ENCODE assay signal across 8 mouse cellular contexts in genomic region chr2:153600021-153600666, GRCm38 (mm10). TPM values are rescaled to one million over a fixed set of nuclear protein-coding genes. Genes with fewer than 3 reads are reported as not detected.
A peak's percentile ranks its signal among the peaks of the same experiment; 100 is the strongest.
DNase-seq lines count a peak whose midpoint lies in the region; ATAC-seq and TF ChIP-seq lines count a peak whose summit lies in the region.

No protein-coding gene starts in this region.

- no peak for DNase-seq in spleen, adult 2 months (ENCODE audit: low read depth in 1 of 2, low spot score in 2 of 2)
- DNase-seq in spleen, adult 18-20 months: no peak
- peak; percentile 62 to 70 for DNase-seq in cerebellum, postnatal 14 days
- peak; percentile 30 to 64 for DNase-seq in gastrocnemius, postnatal 4 days (ENCODE audit: low spot score in 2 of 2)
- DNase-seq in liver, embryonic 14.5 days (ENCODE audit: low read depth in 3 of 3, low spot score in 3 of 3): no peak

- ATAC-seq in intestine, embryonic 15.5 days: peak; percentile 75
- ATAC-seq in liver, embryonic 14.5 days (ENCODE audit: insufficient read depth): peak; percentile 55
- ATAC-seq in neural tube, embryonic 14.5 days (ENCODE audit: low read depth): peak; percentile 84
- no peak for ATAC-seq in activated CD4-positive, CD25-positive, alpha-beta regulatory T cell, adult 4 months

- H3K36me3 ChIP-seq in spleen, adult 2 months (ENCODE audit: control insufficient read depth, insufficient read depth, low read length): no peaks in the 10 kb centered on the region
- no peaks in the 10 kb centered on the region for H3K36me3 ChIP-seq in intestine, embryonic 15.5 days
- no peaks in the 10 kb centered on the region for H3K36me3 ChIP-seq in liver, embryonic 14.5 days (replicated peaks; ENCODE audit: control insufficient read depth, insufficient read depth, low read depth)
- H3K36me3 ChIP-seq in neural tube, embryonic 14.5 days (ENCODE audit: control insufficient read depth, insufficient read depth, low read length): no peaks in the 10 kb centered on the region

- peak; percentile 6; the same call in 1 of the 2 replicates for TF ChIP-seq CTCF in spleen, adult 2 months (IDR thresholded peaks at IDR 0.05; ENCODE audit: extremely low read depth, insufficient read depth, insufficient read length, insufficient replicate concordance)
- TF ChIP-seq CTCF in liver, embryonic 14.5 days (IDR thresholded peaks at IDR 0.05; ENCODE audit: low read depth): peak; percentile 83

- H3K4me2 ChIP-seq in intestine, embryonic 15.5 days (replicated peaks): no peak overlapping the region
- H3K4me2 ChIP-seq in liver, embryonic 14.5 days (ENCODE audit: low read depth): no peak overlapping the region
- no peak overlapping the region for H3K4me2 ChIP-seq in neural tube, embryonic 14.5 days (ENCODE audit: low read depth, low read length)

- TF ChIP-seq POLR2A in spleen, adult 2 months (IDR thresholded peaks at IDR 0.05; ENCODE audit: low read depth, low read length): no peak

- no peaks in the 10 kb centered on the region for H3K4me1 ChIP-seq in spleen, adult 2 months (ENCODE audit: control insufficient read depth, insufficient read depth, insufficient read length)
- peaks cover 4% of the 10 kb centered on the region for H3K4me1 ChIP-seq in intestine, embryonic 15.5 days (replicated peaks)
- peaks cover 9 to 12% of the 10 kb centered on the region in 2 experiments; a peak in 3 of 4 replicates for H3K4me1 ChIP-seq in liver, embryonic 14.5 days (replicated peaks; ENCODE audit: control insufficient read depth in 2 of 2, insufficient read depth in 2 of 2, low read length in 1 of 2)
- no peaks in the 10 kb centered on the region for H3K4me1 ChIP-seq in neural tube, embryonic 14.5 days (ENCODE audit: control insufficient read depth, insufficient read depth, low read length)

- no peak overlapping the region for H3K27ac ChIP-seq in spleen, adult 2 months (ENCODE audit: insufficient read depth, low read length)
- no peak overlapping the region for H3K27ac ChIP-seq in intestine, embryonic 15.5 days
- no peak overlapping the region for H3K27ac ChIP-seq in liver, embryonic 14.5 days
- H3K27ac ChIP-seq in neural tube, embryonic 14.5 days (ENCODE audit: low read depth, low read length): peak overlapping the region; percentile 23

- TF ChIP-seq EP300 in liver, embryonic 14.5 days (IDR thresholded peaks at IDR 0.05; ENCODE audit: low read depth): no peak

- H3K9ac ChIP-seq in intestine, embryonic 15.5 days: no peak overlapping the region
- H3K9ac ChIP-seq in liver, embryonic 14.5 days (replicated peaks): no peak overlapping the region; the same call in 1 of the 2 replicates
- H3K9ac ChIP-seq in neural tube, embryonic 14.5 days (replicated peaks; ENCODE audit: low read depth, low read length): no peak overlapping the region

- H3K27me3 ChIP-seq in spleen, adult 2 months (ENCODE audit: control insufficient read depth, insufficient read depth, low read length): no peaks in the 10 kb centered on the region
- no peaks in the 10 kb centered on the region for H3K27me3 ChIP-seq in intestine, embryonic 15.5 days (replicated peaks)
- H3K27me3 ChIP-seq in liver, embryonic 14.5 days (ENCODE audit: control insufficient read depth, insufficient read depth, low read length): no peaks in the 10 kb centered on the region
- no peaks in the 10 kb centered on the region for H3K27me3 ChIP-seq in neural tube, embryonic 14.5 days (ENCODE audit: control insufficient read depth, insufficient read depth, low read length)

- no peaks in the 10 kb centered on the region for H3K9me3 ChIP-seq in intestine, embryonic 15.5 days
- H3K9me3 ChIP-seq in liver, embryonic 14.5 days (ENCODE audit: control insufficient read depth, low read length): no peaks in the 10 kb centered on the region
- no peaks in the 10 kb centered on the region for H3K9me3 ChIP-seq in neural tube, embryonic 14.5 days (ENCODE audit: control insufficient read depth, low read length)

- no peak overlapping the region for H3K4me3 ChIP-seq in spleen, adult 2 months (ENCODE audit: extremely low read depth, insufficient read depth, insufficient read length)
- H3K4me3 ChIP-seq in intestine, embryonic 15.5 days (replicated peaks): no peak overlapping the region
- no peak overlapping the region for H3K4me3 ChIP-seq in liver, embryonic 14.5 days (ENCODE audit: insufficient read depth in 1 of 2, low read depth in 2 of 2, low read length in 2 of 2)
- H3K4me3 ChIP-seq in neural tube, embryonic 14.5 days (ENCODE audit: low read depth, low read length): no peak overlapping the region

- 78% methylated on average over 6 of the region's 6 CpGs for WGBS in spleen, adult 2 months
- WGBS in intestine, embryonic 15.5 days: 64% methylated on average over 6 of the region's 6 CpGs
- 65% methylated on average over 6 of the region's 6 CpGs for WGBS in liver, embryonic 14.5 days (ENCODE audit: insufficient replicate concordance)
- 50% methylated on average over 6 of the region's 6 CpGs for WGBS in neural tube, embryonic 14.5 days

RNA-seq across cellular contexts. Expression of gene Commd7, which starts 32.4 kb away (rescaled TPM):
- 13.2 and 15.3 TPM in 2 replicates for polyA plus RNA-seq in spleen, adult 2 months (2012; rRNA removed)
- total RNA-seq in gastrocnemius, postnatal 4 days (2021): 10 to 100 TPM; 27.2 to 27.7 TPM
- 81.2 and 82.1 TPM in 2 replicates for polyA plus RNA-seq in intestine, embryonic 15.5 days (2015; fragmentation: Nextera tagmentation; extraction: Ambion mirVana)
- 5.4 and 9.5 TPM in 2 replicates for polyA plus RNA-seq in liver, embryonic 14.5 days (2012; rRNA removed)
- 24.9 and 25.4 TPM in 2 replicates for polyA plus RNA-seq in liver, embryonic 14.5 days (2014; fragmentation: Nextera tagmentation; extraction: Ambion mirVana)
- polyA plus RNA-seq in neural tube, embryonic 14.5 days (2014; fragmentation: Nextera tagmentation; extraction: Ambion mirVana): 77.1 and 77.3 TPM in 2 replicates
- 100 to 1,000 TPM; 109 to 128 TPM for polyA plus RNA-seq in activated CD4-positive, CD25-positive, alpha-beta regulatory T cell, adult 4 months (2017; shearing (Covaris generic))

RNA-seq across cellular contexts. Expression of gene Dnmt3b, which starts 49.1 kb away (rescaled TPM):
- 2.4 and 2.9 TPM in 2 replicates for polyA plus RNA-seq in spleen, adult 2 months (2012; rRNA removed)
- total RNA-seq in gastrocnemius, postnatal 4 days (2021): 1 to 10 TPM; 3.5 to 3.8 TPM
- 8.1 and 8.6 TPM in 2 replicates for polyA plus RNA-seq in intestine, embryonic 15.5 days (2015; fragmentation: Nextera tagmentation; extraction: Ambion mirVana)
- polyA plus RNA-seq in liver, embryonic 14.5 days (2012; rRNA removed): 2.2 and 2.8 TPM in 2 replicates
- polyA plus RNA-seq in liver, embryonic 14.5 days (2014; fragmentation: Nextera tagmentation; extraction: Ambion mirVana): 4.1 and 4.3 TPM in 2 replicates
- 2.9 and 3.6 TPM in 2 replicates for polyA plus RNA-seq in neural tube, embryonic 14.5 days (2014; fragmentation: Nextera tagmentation; extraction: Ambion mirVana)
- 1 to 10 TPM; 3.7 to 5.8 TPM for polyA plus RNA-seq in activated CD4-positive, CD25-positive, alpha-beta regulatory T cell, adult 4 months (2017; shearing (Covaris generic))

Comparison
In these comparisons a context has a peak if more than half of its experiments do, and no peak if none do; other contexts are left out.
1. DNase-seq: peak in cerebellum, postnatal 14 days (2 of 2) and gastrocnemius, postnatal 4 days (2 of 2); none in spleen, adult 2 months (0 of 2), spleen, adult 18-20 months (0 of 2) and liver, embryonic 14.5 days (0 of 3).